Mouse (Mus musculus) small intestine, adult 2 months (tissue): ENCODE results near the gene Lcmt1.

Experiments
- CTCF ChIP-seq: fragments of 200-500 bp; IDR thresholded peaks from 2 replicates; pipeline ENCODE4 v1.5.1; 2012; ENCODE audit warnings: low read depth, mild to moderate bottlenecking, control low read depth, inconsistent platforms, low read length, moderate library complexity, mixed read lengths; ENCODE audit not compliant: insufficient replicate concordance, insufficient read length; ENCODE audit errors: extremely low read depth
- POLR2A ChIP-seq: fragments of 200-500 bp; IDR thresholded peaks from 2 replicates; pipeline ENCODE4 v1.6.1; 2012; ENCODE audit warnings: low read depth, mild to moderate bottlenecking, control low read depth, inconsistent platforms, low read length, moderate library complexity

DNA sequence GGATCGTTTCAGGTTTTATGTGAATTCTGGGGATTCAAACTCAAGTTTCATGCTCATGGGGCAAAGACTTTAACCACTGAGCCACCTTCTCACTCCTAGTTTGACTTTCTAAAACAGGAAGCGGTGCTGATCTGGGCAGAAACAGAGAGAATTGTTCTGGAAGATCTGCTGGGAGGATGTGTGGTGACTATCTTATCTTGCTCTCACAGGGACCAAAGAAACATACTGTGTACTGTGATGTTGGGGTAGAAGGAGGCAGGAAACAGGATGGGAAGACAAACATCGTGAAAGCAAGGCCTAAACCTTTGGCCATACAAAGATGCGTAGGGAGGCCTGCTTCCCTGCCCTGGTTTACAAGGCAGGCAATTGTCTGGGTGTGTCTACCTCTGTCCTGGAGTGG, 89.7 kb downstream of the Lcmt1 start:
- TF ChIP-seq CTCF, result no peak
- no peak for TF ChIP-seq POLR2A
